Mouse (Mus musculus): ENCODE results near the gene Cdk6. TPM values are rescaled to one million over a fixed set of nuclear protein-coding genes. Genes with fewer than 3 reads are reported as not detected.
"Not testable (repeated sequence)": the region's sequence is repeated elsewhere in the genome, so short reads cannot be mapped to it uniquely, and the experiment has no call there.

The Cdk6 gene
- 1 to 10 TPM; 1.9 to 4.7 TPM for total RNA-seq (2021)
- long read RNA-seq, partial matches to known transcripts = 0 of 1 reads
- long read RNA-seq, other reads (novel, unspliced or antisense) = 1 of 1 reads

GRCm38 (mm10) chr5:3341111-3341911 lies at the start of gene Cdk6:
Gene Cdk6, plus strand, starts transcription at chr5:3341485.
- peak; percentile 1 to 15 for DNase-seq (ENCODE audit: low spot score in 2 of 2)

- DNase-seq (ENCODE audit: low spot score in 2 of 2) = no peak
Measured at GRCm38 (mm10) chr5:3293666-3294065, 47.6 kb upstream of the Cdk6 start.

GRCm38 (mm10) chr5:3300801-3301457 lies 40.4 kb upstream of the Cdk6 start:
- no peak for DNase-seq (ENCODE audit: low spot score in 2 of 2)

- no peak for DNase-seq (ENCODE audit: low spot score in 2 of 2)
Measured at GRCm38 (mm10) chr5:3301535-3301934, 39.8 kb upstream of the Cdk6 start.

- DNase-seq (ENCODE audit: low spot score in 2 of 2) = no peak
Measured at GRCm38 (mm10) chr5:3303876-3304275, 37.4 kb upstream of the Cdk6 start.

GRCm38 (mm10) chr5:3306146-3306545 lies 35.1 kb upstream of the Cdk6 start:
- DNase-seq (ENCODE audit: low spot score in 2 of 2) = no peak

- DNase-seq (ENCODE audit: low spot score in 2 of 2) = no peak
Measured at GRCm38 (mm10) chr5:3309122-3309521, 32.2 kb upstream of the Cdk6 start.

- no peak for DNase-seq (ENCODE audit: low spot score in 2 of 2)
Measured at GRCm38 (mm10) chr5:3309587-3309986, 31.7 kb upstream of the Cdk6 start.

- DNase-seq (ENCODE audit: low spot score in 2 of 2) = not testable (repeated sequence)
Measured at GRCm38 (mm10) chr5:3311156-3311555, 30.1 kb upstream of the Cdk6 start.

GRCm38 (mm10) chr5:3317724-3318123 lies 23.6 kb upstream of the Cdk6 start:
- not testable (repeated sequence) for DNase-seq (ENCODE audit: low spot score in 2 of 2)

GRCm38 (mm10) chr5:3320225-3320624 lies 21.1 kb upstream of the Cdk6 start:
- no peak for DNase-seq (ENCODE audit: low spot score in 2 of 2)

- no peak for DNase-seq (ENCODE audit: low spot score in 2 of 2)
Measured at GRCm38 (mm10) chr5:3322052-3322451, 19.2 kb upstream of the Cdk6 start.

- no peak for DNase-seq (ENCODE audit: low spot score in 2 of 2)
Measured at GRCm38 (mm10) chr5:3324116-3324515, 17.2 kb upstream of the Cdk6 start.

GRCm38 (mm10) chr5:3329361-3329760 lies 11.9 kb upstream of the Cdk6 start:
- no peak for DNase-seq (ENCODE audit: low spot score in 2 of 2)

- DNase-seq (ENCODE audit: low spot score in 2 of 2) = no peak
Measured at GRCm38 (mm10) chr5:3330932-3331331, 10.4 kb upstream of the Cdk6 start.

GRCm38 (mm10) chr5:3333019-3333418 lies 8.3 kb upstream of the Cdk6 start:
- not testable (repeated sequence) for DNase-seq (ENCODE audit: low spot score in 2 of 2)

GRCm38 (mm10) chr5:3340340-3341058 lies 786 bp upstream of the Cdk6 start:
- peak in 1 of 2 experiments; percentile 18 for DNase-seq (ENCODE audit: low spot score in 2 of 2)

GRCm38 (mm10) chr5:3341931-3342770 lies 866 bp downstream of the Cdk6 start:
- DNase-seq (ENCODE audit: low spot score in 2 of 2) = peak; percentile 5 to 42

- peak in 1 of 2 experiments; percentile 15 for DNase-seq (ENCODE audit: low spot score in 2 of 2)
Measured at GRCm38 (mm10) chr5:3342771-3343565, 1.7 kb downstream of the Cdk6 start.

- peak; percentile 1 to 44 for DNase-seq (ENCODE audit: low spot score in 2 of 2)
Measured at GRCm38 (mm10) chr5:3343566-3344080, 2.3 kb downstream of the Cdk6 start.

Data from layer of hippocampus, adult 18-20 months (tissue).